Mouse (Mus musculus) induced T-regulatory cell, adult 2 months (primary cell): ENCODE data around the gene Timm9.

Experiments
- DNase-seq: peaks from one replicate; pipeline ENCODE4 v3.0.0-alpha.2; 2012; ENCODE audit warnings: low read depth

Timm9 gene

DNA sequence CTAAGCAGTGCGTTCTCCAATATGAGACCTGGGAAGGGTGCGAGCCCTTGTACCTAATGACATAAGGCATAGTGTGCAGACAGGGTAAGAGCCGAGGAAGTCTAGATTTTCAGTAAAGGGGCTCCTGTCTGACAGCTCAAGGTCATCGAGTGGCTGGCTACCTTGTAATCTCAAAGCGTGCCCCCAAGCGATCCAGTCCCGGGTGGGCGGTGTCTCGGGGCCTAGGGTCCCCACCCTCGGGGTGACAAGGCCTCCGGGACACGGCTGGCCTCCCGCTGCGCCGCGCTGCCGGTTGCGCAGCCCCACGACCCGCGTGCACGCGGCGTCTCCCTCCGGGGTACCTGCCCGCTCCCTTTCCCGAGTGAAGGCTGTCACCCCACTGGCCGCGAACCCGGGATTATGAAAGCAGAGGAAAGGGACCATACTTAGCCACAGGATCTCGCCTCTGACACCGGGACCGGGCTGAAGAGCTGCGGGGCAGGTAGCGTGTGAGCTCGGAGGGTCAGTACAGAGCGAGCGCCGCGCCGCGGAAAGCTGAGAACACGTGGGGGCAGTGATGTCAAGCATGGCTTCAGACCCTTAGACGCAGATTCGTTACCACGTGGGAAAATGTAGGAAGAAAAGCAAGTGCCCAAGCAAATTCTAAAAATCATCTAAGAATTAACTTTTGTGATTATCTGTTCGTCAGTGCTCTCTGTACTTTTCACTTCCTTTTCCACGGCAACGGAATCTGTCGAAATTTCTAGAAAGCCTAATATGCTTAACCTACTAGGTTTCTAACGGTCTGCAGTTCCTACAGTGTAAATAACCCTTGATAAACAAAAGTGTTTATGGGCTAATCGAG is at the start of gene Timm9, which contains the start of gene 2700049A03Rik:
TSS of gene Timm9 (minus strand) at position 555 of the 844 bp plus-strand sequence.
TSS of gene 2700049A03Rik (plus strand) at position 719 of the 844 bp plus-strand sequence.
- peak; percentile 94 for DNase-seq

- DNase-seq = no peak
Measured at GRCm38 (mm10) chr12:71184396-71184795, 47.9 kb upstream of the Timm9 start.

GRCm38 (mm10) chr12:71183736-71184135 is 47.3 kb upstream of the Timm9 start:
- DNase-seq = no peak

- no peak for DNase-seq
Measured at GRCm38 (mm10) chr12:71169911-71170310, 33.4 kb upstream of the Timm9 start.

GRCm38 (mm10) chr12:71164410-71164809 is 27.9 kb upstream of the Timm9 start:
- no peak for DNase-seq

DNA sequence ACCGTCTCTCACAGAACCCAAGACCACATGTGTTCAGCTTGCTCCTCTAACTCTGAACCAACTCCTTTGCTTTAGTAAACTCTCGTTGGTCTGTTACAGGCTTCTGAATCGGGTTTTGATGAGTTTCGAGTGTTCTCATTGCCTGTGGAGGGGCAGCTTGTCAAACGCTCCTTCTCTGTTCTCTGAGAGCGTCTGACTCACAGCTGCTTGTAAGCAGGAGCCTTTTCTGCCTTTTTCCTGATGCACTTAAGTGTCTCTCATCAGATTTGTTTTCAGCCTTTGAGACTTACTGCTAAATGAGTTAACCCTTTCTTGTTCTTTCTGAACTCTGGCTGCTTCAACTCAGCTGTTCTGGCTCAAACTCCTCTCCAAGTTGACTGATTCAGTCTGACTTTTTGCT is 21.5 kb upstream of the Timm9 start:
- no peak for DNase-seq

- DNase-seq = no peak
Measured at GRCm38 (mm10) chr12:71154979-71155378, 18.5 kb upstream of the Timm9 start.

DNA sequence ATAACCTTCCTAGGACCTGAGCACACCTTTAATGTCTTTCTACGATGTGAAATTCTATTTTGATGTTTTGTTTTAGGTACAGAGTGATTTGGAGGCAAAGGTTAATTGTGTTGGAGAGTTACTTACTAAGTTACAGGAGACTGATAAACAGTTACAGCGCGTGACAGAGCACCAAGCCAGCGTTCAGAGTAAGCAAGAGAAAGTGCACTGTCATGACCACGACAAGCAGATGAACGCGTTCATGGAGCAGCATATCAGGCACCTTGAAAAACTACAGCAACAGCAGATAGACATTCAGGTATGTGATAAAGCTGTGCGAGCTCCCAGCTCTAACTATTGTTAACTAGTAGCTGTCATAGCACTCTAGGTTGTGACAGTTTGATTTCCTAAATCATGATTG is 13.7 kb upstream of the Timm9 start:
- no peak for DNase-seq

- no peak for DNase-seq
Measured at GRCm38 (mm10) chr12:71149456-71149855, 13.0 kb upstream of the Timm9 start.

- DNase-seq = no peak
Measured at GRCm38 (mm10) chr12:71148801-71149200, 12.3 kb upstream of the Timm9 start.

DNA sequence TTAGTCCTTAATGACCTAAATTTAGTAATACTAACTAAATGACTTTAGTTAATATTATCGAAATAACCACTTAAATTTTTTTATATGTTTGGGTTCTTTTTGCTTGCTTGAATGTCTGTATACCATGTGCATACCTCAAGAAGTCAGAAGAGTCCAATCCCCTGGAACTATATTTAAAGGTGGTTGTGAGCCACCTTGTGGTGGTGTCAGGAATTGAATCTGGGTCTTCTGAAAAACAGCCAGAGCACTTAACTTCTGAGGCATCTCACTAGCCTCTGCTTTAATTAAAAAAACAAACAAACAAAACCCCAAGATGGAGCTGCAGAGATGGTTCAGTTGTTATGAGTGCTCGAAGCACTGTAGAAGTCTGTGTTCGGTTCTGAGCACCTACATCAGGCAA is 11.2 kb upstream of the Timm9 start:
- peak; percentile 75 for DNase-seq

DNA sequence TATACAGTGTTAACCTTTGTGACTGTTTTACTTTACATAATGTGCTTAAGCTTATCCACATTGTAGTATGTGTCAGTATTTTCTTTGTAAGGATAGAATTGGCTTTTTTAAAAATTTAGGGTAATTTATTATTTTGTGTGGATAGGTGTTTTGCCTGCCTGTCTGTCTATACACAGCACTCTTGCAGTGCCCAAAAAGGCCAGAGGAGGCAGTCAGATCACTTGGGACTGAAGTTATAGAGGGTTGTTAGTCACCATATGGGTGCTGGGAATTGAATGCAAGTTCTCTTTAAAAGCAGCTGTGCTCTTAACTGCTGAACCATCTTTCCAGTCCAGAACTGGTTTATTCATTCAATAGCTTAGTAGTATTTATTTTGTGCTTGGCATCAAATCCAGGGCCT is 4.7 kb upstream of the Timm9 start:
- DNase-seq = peak; percentile 24

DNA sequence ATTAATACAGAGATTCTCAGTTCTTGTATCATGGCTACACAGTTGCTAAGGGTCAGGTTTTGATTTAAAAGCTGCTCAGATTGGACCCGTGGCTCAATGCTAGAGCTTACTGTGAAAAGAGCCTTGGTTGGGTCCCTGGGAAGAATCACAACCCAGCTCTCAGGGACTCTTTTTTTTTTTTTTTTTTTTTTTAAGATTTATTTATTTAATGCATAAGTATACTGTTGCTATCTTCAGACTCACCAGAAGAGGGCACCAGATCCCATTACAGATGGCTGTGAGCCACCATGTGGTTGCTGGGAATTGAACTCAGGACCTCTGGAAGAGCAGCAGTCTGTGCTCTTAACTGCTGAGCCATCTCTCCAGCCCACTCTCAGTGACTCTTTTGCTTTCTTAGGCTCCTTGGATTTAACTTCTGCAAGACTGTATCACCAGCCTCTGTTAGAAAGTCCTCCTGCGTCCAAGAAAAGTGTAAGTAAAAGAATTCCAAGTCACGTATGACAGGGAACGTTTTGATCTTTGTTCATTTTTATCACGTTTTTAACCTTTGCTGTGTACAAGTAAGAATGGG is 2.9 kb upstream of the Timm9 start:
- peak; percentile 43 for DNase-seq

DNA sequence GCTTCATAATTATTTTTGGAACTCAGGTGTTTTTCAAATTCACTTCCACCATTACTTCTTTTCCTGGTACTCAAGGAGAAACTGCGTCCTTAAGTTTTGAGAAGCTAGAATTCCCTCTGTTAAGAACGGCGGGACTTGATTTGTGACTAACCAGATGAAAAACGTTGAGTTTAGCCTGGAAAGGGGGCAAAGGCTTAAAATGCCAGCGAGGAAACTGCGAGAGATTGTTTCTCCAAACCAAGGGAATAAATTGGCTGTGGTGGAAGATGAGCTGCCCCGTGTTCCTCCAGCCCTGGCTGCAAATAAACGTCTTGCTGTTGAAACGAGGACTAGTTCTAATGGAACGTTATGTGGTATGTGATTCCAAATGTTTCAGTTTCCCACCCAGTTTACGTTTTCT is 1.2 kb upstream of the Timm9 start:
- no peak for DNase-seq

DNA sequence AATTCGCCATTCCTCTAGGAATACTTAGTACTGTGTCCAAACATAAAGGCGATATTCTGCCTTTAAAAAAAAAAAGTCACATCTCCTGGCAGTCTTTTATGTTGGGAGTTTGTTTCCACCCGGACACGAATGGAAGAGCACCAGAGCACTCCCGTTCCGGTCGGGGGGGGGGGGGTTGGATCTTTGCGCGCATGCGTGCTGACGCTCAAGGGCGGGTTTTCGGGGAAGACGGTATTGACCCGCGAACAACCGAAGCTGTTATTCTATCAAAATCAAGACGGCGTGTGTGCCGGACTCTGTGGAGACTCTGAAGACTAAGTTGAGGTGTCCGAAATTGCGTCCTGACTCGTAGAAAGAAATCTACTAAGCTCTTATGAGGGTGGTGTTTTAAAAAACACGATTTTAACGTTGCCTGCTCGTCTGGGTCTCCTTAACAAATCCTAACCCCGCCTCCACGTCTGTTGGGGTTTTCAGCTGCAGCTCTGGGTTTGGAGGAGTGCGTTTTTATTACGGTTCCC is 549 bp upstream of the Timm9 start:
- DNase-seq = peak; percentile 98

DNA sequence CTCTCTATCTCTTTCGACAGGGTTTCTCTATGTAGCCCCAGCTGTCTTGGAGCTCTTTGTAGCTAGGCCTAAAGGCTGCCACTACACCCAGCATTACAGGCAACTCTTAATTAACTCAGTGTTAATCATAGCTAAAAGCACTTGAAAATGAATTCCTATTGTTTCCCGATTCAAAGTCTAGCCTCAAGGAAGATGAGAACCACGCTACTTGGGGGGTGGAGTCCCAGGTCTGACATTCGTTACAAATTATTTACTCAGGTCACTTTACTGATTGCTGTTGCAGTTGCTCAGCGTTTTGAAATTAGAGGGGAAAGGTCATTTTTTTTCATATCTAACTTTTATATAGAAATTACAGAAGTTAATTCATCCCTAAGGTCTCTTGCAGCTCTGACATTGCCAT is 903 bp downstream of the Timm9 start:
- peak; percentile 9 for DNase-seq

- DNase-seq = no peak
Measured at GRCm38 (mm10) chr12:71123286-71123685, 13.2 kb downstream of the Timm9 start.

- DNase-seq = no peak
Measured at GRCm38 (mm10) chr12:71122731-71123130, 13.8 kb downstream of the Timm9 start.

DNA sequence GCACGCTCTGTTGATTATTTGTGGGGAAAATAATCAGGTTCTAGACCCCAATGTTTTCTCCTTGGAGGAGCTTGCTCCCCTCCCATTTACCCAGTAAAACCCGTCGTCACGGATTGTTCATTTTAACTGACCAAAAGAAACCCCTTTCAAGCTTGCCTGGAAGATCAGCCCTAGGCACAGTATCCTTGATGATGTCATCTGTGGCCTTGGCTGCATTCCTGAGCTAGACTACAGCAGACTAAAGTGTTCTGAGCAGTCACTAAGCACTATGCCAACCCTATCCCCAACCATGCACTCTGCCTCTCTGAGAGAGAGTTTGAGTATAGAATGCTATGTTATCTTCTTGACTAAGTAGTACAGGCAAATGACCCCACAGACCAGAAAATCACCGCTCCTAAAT is 20.1 kb downstream of the Timm9 start:
- DNase-seq = no peak

GRCm38 (mm10) chr12:71113675-71114288 is 22.7 kb downstream of the Timm9 start:
- DNase-seq = peak; percentile 85

DNA sequence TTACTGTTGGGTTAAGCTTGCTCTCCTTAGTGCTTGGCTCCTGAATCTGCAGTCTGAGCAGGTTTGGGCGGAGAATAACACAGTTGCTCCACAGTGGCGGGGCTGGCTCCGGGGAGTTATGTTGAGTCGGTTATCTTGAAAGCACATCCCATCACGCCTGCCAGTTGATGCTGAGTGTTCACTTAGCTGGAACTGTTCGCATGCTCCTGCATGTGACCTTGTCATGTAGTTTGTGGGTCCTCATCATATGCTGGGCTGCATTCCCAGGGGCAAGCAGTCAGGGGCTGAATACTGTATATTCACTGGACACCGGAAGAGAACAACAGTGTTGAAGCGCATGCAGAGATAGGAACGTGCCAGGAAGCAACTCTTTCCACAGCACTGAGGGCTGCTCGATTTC is 23.4 kb downstream of the Timm9 start:
- DNase-seq = no peak

DNA sequence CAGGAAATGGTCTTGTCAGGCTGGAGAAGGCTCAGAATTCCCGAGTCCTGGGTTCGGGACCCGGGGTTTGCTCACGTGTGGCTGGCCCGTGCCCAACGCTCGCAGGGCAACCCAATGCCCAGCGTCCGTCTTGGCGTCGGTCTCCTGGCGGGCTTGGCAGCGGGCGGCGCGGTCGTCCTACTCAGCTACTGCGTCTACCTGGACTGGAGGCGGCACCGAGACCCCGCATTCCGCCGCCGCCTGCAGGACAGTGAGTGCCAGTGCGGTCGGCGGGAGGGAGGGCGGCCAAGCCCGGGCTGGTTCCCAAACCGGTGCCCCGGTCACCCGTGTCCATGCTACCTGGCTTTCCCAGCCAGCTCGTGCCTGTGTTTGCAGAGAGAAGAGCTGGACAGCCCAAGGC is 25.2 kb downstream of the Timm9 start, which contains the start of gene Tomm20l:
TSS of gene Tomm20l (plus strand) at position 98 of the 400 bp plus-strand sequence.
- DNase-seq = peak; percentile 18
